Mouse (Mus musculus) C2C12 (cell line): ENCODE measurements around the gene Zfp385b.

ENCODE experiments used
- CTCF ChIP-seq: IDR thresholded peaks from one replicate; pipeline ENCODE4 v1.5.1; 2011; ENCODE audit not compliant: control insufficient read depth, insufficient read depth, insufficient read length
- MAX ChIP-seq: IDR thresholded peaks from one replicate; pipeline ENCODE4 v1.6.1; 2011; ENCODE audit warnings: mild to moderate bottlenecking, control low read depth
- USF1 ChIP-seq: IDR thresholded peaks from one replicate; pipeline ENCODE4 v1.6.1; 2011; ENCODE audit warnings: low read depth, mild to moderate bottlenecking, control low read depth, moderate library complexity

DNA sequence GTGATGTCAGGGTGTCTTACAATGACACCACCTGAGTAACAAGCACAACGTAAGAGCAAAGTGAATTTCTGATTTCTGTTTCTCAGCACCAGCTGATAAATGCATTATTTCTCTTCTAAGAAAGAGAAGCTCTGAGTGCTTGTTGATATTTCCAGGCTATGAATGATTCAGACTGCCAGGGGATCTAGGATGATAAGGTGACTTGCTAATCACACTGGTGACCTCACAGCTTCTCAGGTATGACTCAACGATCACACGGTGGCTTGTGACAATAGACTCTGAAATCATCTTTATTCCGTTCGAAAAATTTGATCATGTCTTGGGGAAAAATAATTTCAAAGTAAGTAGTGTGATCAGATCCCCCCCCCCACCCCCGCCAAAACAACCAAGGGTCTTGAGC lies 321.5 kb downstream of the Zfp385b start:
- TF ChIP-seq CTCF: no peak
- no peak for TF ChIP-seq MAX
- TF ChIP-seq USF1: no peak
